ENCODE assay signal across 8 mouse cellular contexts in the genomic region with DNA sequence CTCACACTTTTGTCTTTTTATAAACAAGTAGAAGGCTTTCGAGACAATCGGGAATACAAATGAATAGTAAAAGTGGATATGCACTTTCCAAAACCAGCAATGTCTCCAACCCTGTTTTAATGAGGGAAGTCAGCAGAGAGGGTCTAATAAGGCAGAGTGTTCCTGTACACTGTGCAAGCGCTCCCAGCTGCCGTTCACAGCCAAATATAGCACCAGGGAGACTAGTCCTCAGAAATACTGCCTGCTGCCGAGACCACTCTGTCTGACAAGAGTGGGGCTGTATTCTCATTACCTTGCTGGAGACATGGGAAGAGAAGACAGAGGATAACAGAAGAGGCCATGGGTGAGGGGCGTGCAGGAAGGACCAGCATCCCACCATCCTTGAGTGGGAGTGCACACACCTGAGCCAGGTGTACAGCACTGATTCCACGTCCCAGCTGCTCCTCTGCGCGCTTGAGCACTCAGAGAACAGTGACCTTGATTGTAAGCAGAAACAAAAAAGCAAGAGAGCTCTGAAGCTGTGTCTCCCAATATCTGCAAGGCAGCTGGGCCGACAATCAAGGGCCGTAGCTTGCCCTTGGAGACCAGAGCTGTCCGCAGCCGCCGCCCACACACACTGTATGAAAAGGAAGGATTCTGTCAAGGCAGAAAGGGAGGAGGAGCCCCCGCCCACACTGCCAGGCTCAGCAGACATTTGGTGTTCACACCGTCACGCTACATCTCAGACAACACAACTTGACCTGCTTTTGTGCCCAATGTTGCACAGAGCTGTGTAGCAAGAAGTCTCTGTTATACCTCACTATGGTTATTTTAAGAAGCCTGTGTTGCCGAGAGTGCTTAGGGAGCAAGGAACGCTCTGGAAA.
A peak's percentile ranks its signal among the peaks of the same experiment; 100 is the strongest.
DNase-seq lines count a peak whose midpoint lies in the region; ATAC-seq and TF ChIP-seq lines count a peak whose summit lies in the region.

No protein-coding gene starts in this region.

- H3K9me3 ChIP-seq in neural tube, embryonic 15.5 days (replicated peaks) = no peaks in the 10 kb centered on the region

- H3K9ac ChIP-seq in neural tube, embryonic 15.5 days (replicated peaks) = no peak overlapping the region

- ATAC-seq in neural tube, embryonic 15.5 days (ENCODE audit: low FRiP score) = no peak

- no peaks in the 10 kb centered on the region for H3K36me3 ChIP-seq in neural tube, embryonic 15.5 days

- 60% methylated on average over 19 of the region's 19 CpGs for WGBS in neural tube, embryonic 15.5 days

- peaks cover 9% of the 10 kb centered on the region for H3K4me1 ChIP-seq in neural tube, embryonic 15.5 days

- no peaks in the 10 kb centered on the region for H3K27me3 ChIP-seq in neural tube, embryonic 15.5 days (replicated peaks)

- no peak overlapping the region; the same call in 1 of the 2 replicates for H3K4me3 ChIP-seq in layer of hippocampus, adult 2 months
- H3K4me3 ChIP-seq in neural tube, embryonic 15.5 days (replicated peaks) = no peak overlapping the region

- DNase-seq in heart, adult 11 months = peak; percentile 88
- no peak for DNase-seq in heart, postnatal 25 days (ENCODE audit: low spot score)
- peak; percentile 38 to 68 for DNase-seq in frontal cortex, postnatal 10 days (ENCODE audit: low spot score in 2 of 2)
- DNase-seq in layer of hippocampus, adult 2 months (ENCODE audit: low spot score in 2 of 2) = peak in 1 of 2 experiments; percentile 29
- DNase-seq in gastrocnemius, postnatal 10 days = no peak
- no peak for DNase-seq in embryo, embryonic 9.5 days (ENCODE audit: extremely low spot score)
- no peak for DNase-seq in lung, postnatal 25 days (ENCODE audit: low spot score)

- no peak for TF ChIP-seq CTCF in layer of hippocampus, adult 2 months (conservative IDR thresholded peaks at IDR 0.05)

- intact Hi-C loops in heart, postnatal 25 days (cut with DNase I) = loop anchor here (5.0 kb wide), 1 partner anchor 201 kb away; no protein-coding TSS in a partner anchor

- no peak overlapping the region for H3K4me2 ChIP-seq in neural tube, embryonic 15.5 days

- H3K27ac ChIP-seq in layer of hippocampus, adult 2 months = peak overlapping the region; percentile 74
- H3K27ac ChIP-seq in neural tube, embryonic 15.5 days (replicated peaks) = peak overlapping the region; percentile 54; the same call in 1 of the 2 replicates

Comparison
In these comparisons a context has a peak if more than half of its experiments do, and no peak if none do; other contexts are left out.
1. DNase-seq: peak in heart, adult 11 months (single experiment) and frontal cortex, postnatal 10 days (2 of 2); none in heart, postnatal 25 days (single experiment), gastrocnemius, postnatal 10 days (single experiment), embryo, embryonic 9.5 days (single experiment) and lung, postnatal 25 days (single experiment).